Mouse (Mus musculus): ENCODE measurements around the gene Gm17334.

Gene Gm17334

DNA sequence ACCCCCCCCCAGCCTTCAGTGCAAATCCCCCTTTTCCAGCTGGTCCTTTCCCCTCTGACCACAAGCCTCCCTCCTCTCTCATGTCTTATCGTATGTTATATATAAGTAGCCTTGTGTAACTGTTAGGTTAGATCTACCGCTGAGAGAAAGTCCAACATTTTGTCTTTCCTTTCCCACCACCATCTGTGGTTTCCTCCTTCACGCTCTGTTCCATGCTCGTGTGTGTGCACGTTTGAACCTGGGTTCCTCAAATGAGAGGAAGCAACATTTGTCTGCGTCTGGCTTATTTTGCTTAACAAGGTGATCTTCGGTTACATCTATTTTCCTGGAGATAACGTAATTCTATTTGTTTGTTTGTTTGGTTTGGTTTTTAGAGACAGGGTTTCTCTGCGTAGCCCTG is 25.0 kb downstream of the Gm17334 start:
- DNase-seq (ENCODE audit: low spot score in 2 of 2) = no peak

DNA sequence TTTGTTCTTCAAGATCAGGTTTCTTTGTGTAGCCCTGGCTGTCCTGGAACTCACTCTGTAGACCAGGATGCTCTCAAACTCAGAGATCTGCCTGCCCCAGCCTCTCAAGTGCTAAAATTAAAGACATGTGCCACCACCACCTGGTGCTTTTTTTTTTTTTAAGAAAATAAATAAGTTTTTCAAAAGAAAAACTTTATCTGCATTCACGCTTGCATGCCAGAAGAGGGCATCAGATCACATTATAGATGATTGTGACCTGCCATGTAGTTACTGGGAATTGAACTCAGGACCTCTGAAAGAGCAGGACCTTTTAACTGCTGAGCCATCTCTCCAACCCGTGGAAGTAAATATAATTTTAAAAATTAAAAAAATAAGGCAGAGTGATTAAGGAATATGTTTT is 27.7 kb downstream of the Gm17334 start:
- no peak for DNase-seq (ENCODE audit: low spot score in 2 of 2)

- DNase-seq (ENCODE audit: low spot score in 2 of 2) = no peak
Measured at GRCm38 (mm10) chr11:53742353-53742752, 30.6 kb downstream of the Gm17334 start.

DNA sequence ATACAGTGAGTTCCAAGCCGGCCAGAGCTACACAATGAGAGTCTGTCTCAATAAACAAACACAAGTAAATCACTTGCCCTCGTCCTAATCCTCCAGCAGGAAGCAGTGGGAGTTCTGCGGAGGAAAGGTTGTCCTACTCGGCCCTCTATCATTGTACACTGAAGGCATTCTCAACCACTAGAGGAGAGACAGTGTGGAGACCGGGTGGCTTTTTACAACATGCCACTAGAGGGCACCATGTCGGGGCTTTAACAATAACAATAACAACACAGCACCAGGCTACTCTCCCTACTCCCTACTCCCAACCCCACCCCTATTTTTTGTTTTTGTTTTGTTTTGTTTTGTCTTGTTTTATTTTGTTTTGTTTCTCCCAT is 35.4 kb downstream of the Gm17334 start:
- DNase-seq (ENCODE audit: low spot score in 2 of 2) = peak in 1 of 2 experiments; percentile 71

DNA sequence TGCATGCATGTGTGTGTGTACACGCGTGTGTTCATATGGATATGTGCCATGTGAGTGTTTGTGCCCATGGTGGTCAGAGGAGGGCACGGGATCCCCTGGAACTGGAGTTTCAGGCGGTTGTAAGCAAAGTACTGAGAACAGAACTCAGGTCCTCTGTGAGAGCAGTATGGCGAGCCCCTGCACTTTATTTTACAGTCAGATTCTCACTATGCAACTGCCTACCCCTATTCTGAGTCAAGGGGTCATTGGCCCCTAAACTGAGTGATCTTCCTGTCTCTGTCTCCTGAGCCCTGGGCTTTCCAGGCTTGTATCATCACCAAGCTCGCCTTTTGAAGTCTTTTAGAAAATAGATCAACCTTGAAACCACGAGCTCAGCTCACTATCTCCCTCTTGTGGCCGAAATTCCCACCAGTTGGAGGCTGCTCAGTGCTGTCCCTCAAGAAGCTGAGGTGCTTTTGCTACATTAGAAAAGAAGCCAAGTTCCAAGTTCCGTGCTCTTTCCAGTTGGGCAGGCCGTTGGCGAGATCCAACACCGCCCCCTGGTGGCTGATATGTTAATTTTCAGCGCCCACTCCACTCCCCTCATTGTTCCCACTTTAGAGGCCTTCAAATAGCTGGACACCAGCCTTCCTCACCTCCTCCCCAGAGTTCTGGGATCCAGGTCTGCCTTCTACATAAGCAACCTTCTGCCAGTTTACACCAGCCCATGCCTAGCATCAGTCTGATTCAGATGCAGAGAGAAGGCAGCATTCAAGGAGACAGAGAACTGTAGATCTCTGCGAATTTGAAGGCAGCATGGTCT is 36.0 kb downstream of the Gm17334 start:
- DNase-seq (ENCODE audit: low spot score in 2 of 2) = peak; percentile 56 to 79

DNA sequence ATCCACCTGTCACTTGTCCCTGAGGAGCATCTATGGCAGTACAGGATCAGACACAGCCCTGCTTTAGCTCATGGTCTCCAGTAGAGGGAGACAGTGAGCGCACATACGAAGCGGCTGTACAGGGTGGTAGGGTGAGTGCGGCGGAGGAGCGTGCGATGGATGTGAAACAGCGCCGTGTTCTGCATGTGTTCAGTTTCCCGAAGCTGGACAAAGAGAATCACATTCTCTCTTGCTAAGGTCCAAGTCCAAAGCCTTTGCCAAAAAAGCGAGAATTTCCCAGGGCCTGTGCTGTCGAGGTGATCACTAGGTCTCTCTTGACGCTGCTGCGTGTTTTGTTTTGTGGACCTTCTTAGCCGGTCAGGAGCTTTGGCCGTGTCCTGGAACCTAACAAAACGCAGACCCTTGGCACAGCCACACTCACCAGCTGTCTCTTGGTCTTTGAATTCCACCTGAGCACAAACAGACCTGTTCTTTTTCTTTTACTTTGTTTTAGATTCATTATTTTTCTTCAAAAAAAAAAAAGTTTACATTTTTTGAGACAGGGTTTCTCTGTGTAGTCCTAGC is 37.2 kb downstream of the Gm17334 start:
- DNase-seq (ENCODE audit: low spot score in 2 of 2) = peak; percentile 31 to 71

- DNase-seq (ENCODE audit: low spot score in 2 of 2) = peak in 1 of 2 experiments; percentile 11
Measured at GRCm38 (mm10) chr11:53734970-53735681, 37.9 kb downstream of the Gm17334 start.

GRCm38 (mm10) chr11:53734431-53734830 is 38.6 kb downstream of the Gm17334 start:
- no peak for DNase-seq (ENCODE audit: low spot score in 2 of 2)

DNA sequence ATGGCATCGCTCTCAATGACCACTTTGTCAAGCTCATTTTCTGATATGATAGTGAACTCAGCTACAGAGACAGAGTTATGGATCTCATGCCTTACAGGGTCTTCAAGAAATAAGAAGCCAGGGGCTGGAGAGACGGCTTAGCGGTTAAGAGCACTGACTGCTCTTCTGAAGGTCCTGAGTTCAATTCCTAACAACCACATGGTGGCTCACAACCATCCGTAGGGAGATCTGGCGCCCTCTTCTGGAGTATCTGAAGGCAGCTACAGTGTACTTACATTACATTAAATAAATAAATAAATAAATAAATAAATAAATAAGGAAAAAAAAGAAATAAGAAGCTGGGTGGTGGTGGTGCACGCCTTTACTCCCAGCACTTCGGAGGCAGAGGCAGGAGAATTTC is 39.2 kb downstream of the Gm17334 start:
- no peak for DNase-seq (ENCODE audit: low spot score in 2 of 2)

- DNase-seq (ENCODE audit: low spot score in 2 of 2) = no peak
Measured at GRCm38 (mm10) chr11:53732244-53732643, 40.7 kb downstream of the Gm17334 start.

DNA sequence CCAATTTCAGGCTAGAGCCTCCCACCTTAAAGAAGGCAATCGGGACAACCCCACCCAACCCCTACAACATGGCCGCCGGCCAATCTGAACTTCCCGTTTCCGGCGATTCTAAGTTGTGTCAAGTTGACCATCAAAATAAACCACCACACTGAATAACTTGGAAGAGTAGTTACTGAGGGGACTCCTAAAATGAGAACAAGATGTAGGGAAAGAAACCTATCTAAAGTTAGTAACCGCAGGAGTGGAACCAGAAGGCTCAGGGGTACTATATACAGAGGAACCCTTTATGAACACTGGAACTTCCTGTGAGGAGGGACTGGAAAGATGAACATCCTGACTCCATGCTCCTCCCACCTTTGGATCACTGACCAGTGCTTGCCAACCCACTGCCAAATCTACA is 41.5 kb downstream of the Gm17334 start:
- DNase-seq (ENCODE audit: low spot score in 2 of 2) = no peak

Data from spleen, postnatal 10 days (tissue).